Mouse (Mus musculus) urinary bladder, adult 2 months (tissue): ENCODE data around the gene Klhl41. TPM values are rescaled to one million over a fixed set of nuclear protein-coding genes. Genes with fewer than 3 reads are reported as not detected.
A peak's percentile ranks its signal among the peaks of the same experiment; 100 is the strongest.

Source experiments
- DNase-seq: peaks from one replicate; pipeline ENCODE4 v3.0.0; 2022; ENCODE audit warnings: low spot score
- polyA plus RNA-seq: library from polyadenylated mRNA; depleted of rRNA; stranded (reverse); fragments of >200 nt; gene quantifications from 2 replicates; pipeline ENCODE4 v1.2.3, GENCODE M21; 2012; rRNA removed

Klhl41 gene
- polyA plus RNA-seq, 1 experiment, result 0.56 TPM

DNA sequence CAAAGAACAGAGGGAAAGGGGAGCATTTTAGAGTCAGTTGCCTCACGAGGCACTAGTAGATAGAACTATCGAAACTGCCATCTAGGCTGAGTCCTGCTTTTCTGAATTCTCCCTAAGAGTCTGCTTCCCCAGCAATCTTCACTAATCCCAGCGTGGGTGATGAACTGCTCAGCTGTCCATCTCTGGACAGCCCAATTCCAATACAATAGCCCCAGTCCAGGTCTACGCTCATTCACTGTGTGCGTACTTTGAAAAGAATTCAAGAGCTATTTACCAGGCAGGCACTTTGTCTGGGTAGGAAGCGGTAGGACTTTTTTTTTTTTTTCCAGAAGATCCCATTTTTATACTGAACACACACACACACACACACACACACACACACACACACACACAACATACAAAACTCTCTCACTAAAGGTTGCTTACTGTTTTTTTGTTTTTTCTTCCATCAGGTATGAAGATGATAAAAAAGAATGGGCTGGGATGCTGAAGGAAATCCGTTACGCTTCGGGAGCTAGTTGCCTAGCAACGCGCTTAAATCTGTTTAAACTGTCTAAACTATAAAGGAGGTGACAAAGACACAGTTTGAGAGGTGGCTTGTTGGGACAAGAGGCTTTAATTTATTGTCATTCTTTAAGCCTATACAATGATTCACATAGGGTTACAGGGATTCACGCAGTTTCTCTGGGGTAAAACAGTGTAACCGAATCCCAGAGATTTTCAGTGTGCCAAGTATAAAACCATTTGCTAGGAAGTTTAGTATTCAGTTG is 13.3 kb downstream of the Klhl41 start:
- no peak for DNase-seq

DNA sequence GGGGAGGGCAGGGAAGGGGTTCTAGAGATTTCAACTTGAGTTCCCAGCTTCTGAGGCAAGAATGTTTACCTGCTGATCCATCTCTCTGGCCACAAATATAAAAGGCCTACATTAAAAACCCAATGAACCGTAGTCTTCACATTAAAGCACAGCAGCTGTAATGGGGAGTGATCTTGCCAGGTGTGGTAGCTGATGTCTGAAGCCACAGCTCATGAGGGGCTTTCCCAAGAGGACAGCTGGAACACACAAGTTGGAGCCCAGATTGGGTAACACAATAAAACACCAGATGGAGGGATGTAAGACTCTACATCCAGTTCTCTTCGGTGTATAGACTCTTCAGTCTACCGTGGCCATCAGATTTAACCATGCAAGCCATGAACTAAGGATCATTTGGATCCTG is 14.6 kb downstream of the Klhl41 start:
- no peak for DNase-seq

DNA sequence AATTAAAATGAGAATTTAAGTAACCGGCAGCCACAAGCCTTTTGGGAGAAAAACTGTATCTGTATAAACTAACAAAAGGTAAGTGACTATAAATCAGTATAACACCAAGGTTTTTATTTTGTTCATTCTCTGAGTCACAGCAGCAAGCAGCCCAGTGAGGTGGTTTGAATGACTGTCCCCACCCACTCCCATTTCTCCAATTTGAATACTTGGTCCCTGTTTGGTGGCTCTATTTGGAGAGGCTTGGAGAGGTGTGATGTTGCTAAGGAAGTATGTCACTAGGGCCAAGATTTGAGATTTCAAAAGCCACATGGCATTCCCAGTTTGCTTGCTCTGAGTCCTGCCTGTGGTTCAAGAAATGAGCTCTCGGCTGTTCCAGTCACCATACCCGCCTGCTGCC is 20.3 kb downstream of the Klhl41 start:
- DNase-seq, result no peak

DNA sequence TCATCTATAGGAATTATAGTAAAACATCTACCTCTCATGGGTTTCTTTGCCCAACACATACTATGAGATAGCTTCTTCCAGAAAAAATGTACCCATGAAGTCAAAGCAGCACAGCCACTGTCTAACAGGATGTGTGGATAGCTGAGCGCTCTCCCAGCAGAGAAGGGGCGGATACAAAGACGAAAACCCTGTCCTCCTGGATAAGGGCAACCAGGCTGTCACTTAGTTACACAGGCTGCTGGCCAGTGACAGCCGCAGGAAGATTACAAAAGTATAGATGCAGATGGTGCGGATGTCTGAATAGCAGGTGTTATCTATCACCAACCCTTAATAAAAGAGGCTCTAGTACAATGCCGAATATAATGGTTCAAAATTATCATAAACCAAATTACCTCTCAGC is 20.9 kb downstream of the Klhl41 start:
- no peak for DNase-seq

DNA sequence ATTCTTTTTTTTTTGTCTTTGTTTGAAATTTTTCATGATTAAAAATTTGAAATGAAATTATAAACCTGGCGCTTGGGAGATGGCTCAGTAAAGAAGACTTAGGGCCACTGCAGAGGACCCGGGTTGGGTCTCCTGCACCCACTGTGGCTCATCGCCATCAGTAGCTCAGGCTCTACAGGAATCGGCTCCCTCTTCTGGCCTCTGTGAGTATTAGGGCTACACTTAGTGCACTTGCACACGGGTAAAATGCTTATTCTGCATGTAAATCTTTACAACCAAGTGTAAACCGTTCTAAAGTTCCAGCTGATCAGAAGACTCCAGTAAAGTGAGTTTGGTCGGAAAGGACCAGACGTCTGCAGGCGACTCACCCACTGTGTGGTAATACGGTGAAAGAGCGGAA is 23.6 kb downstream of the Klhl41 start:
- DNase-seq, result no peak

DNA sequence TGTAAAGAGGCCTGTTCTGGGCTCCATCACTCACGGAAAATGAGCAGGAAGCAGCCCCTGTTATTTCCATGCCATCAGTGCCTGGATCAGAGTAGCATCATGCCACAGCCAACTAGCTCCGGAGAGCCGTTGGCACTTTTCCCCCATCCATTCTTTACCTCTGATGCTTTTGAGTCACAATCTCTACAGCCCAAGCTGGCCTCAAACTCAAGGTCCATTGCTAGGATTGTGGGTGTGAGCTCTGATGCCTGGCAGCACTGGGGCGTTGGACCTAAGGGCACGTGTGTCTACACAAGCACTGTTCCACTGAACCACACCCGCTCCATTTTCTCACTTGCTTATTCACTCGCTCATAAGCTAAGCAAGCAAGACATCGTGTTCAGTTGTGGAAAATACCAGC is 30.5 kb downstream of the Klhl41 start:
- DNase-seq, result no peak

DNA sequence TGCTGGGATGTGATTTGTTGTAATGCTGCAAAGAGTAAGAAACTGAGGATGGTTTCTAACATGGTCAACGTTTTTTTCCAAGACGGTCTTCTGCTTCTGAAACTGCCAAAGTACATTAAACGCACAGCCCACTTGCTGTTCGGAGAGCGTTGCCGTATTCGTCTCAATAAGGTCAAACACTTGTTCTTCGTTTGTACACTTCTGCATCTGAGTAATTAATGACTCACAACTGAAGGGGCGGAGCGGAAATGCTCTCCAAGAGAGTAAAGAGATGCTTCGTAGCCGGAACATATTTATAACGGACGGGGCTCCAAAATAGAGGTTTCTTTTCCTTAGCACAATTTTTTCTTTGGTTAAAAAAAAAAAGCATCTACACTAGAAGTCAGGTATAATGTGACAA is 42.3 kb downstream of the Klhl41 start:
- DNase-seq, result no peak

DNA sequence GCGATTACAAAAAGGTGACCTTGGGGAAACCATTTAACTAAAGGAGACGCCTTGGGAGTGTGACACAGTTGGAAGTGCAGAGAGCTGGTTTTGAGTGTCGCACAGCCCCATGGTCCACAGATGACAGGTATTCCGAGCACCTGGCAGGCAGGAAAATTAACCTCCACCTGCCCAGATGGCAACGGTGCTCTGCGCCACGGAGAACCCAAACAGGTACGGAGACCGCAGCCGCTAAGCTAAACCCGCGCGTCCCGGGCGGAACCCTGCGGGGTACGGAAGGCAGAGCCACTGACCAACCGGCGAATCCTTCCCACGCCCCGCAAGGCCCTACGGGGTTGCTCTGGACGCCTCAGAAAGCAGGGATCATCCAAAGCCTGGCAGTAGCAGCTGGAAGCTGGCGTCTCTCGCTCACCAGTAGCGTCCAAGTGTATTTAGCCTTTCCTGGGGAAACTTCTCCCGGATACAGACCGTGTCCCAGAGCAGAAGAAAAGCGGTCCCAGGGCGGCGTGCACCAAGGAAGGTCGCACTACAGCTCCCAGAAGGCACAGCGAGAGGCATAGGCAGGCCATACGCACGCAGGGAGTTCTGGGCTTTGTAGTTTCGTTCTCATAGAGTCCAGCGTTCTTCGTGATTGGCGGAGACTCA is 43.2 kb downstream of the Klhl41 start, which contains the start of gene Fastkd1:
TSS of gene Fastkd1 (minus strand) at position 536 of the 645 bp plus-strand sequence.
- peak; percentile 67 for DNase-seq

DNA sequence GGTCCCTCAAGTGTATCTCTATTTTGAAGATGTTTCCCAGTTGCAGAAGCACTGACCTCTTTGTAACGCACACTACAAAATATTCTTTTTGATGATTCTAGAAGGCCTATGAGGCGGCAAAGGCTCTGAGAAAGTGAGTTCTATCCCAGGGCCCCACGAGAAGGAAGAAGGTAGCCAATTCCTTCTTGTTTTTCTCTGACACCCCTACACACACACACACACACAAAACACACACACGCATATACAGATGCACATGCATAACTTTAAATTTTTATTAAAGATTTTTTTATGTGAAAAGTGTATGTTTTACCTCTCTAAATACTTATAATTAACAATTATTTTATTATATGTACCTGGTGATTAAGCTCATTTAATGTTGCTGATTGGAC is 43.7 kb downstream of the Klhl41 start:
- no peak for DNase-seq

DNA sequence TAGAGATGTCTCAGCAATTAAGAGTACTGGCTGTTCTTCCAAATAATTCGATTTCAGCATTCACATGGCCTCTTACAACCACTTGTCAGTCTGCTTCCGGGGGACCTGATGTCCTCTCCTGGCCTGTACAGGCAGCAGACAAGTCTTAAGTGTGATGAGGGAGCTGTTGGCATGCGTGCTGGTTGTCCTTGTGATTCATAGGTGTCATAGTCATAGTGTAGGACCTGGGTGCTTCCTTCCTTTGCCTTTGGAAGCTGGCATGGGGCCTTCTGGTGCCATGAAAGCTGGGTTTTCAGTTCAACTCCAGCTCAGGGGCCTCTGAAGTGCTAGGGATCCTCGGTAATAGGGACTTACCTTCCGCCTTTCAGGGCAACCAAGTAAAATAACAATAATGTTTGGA is 44.2 kb downstream of the Klhl41 start:
- DNase-seq, result no peak

DNA sequence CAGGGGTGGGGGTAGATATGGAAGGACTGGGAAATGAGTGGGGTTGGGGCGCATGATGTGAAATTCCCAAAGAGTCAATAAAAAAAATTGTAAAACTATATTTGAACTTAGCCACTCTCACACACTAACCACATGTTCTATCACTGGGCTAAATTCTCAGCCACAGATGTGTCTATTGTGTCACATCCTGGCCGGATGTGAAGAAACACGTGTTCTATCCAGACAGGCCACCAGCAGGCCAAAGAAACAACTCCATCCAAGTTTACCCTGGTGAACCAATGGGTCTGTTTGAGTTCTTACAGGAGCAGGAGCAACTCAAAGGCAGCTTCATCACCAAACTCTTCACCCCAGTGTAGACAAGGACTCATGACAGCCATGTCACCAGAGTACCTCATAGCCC is 46.6 kb downstream of the Klhl41 start:
- DNase-seq, result no peak

DNA sequence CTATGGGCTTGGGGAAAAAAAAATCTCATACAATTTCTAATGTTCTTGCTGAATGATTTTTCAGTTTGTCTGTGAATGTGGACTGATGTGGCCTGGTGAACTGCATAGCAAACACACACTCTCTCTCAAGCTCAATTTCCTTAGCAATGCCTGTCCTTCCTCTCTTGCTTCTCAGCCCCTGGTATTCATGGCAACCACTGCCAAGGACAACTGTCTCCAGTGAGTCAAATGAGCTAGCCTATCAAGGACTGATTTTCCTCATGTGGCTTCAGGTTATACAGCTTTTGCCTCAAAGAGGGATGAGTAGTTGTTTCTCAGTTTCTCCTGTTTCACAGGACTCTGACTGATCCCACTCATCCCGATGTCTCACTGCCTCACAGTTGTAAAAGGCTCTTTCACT is 49.2 kb downstream of the Klhl41 start:
- no peak for DNase-seq

DNA sequence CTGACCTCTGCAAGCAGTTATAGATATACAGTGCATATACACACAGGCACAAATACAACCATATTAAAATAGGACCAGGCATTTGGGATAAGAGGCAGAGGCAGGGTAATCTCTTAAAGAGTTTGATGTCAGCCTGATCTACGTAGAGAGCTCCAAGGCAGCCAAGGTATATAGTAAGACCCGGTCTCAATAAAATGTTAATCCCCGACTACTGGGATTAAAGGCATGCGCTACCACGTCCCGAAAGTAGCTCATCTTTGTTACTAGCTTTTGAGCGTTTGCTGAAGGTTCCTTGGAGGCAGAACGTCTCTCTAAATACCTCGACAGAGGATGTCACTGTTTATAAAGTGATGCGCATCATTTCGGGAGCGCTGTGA is 52.3 kb downstream of the Klhl41 start, which contains the start of gene Ppig:
TSS of gene Ppig (plus strand) at position 273 of the 377 bp plus-strand sequence.
- no peak for DNase-seq

DNA sequence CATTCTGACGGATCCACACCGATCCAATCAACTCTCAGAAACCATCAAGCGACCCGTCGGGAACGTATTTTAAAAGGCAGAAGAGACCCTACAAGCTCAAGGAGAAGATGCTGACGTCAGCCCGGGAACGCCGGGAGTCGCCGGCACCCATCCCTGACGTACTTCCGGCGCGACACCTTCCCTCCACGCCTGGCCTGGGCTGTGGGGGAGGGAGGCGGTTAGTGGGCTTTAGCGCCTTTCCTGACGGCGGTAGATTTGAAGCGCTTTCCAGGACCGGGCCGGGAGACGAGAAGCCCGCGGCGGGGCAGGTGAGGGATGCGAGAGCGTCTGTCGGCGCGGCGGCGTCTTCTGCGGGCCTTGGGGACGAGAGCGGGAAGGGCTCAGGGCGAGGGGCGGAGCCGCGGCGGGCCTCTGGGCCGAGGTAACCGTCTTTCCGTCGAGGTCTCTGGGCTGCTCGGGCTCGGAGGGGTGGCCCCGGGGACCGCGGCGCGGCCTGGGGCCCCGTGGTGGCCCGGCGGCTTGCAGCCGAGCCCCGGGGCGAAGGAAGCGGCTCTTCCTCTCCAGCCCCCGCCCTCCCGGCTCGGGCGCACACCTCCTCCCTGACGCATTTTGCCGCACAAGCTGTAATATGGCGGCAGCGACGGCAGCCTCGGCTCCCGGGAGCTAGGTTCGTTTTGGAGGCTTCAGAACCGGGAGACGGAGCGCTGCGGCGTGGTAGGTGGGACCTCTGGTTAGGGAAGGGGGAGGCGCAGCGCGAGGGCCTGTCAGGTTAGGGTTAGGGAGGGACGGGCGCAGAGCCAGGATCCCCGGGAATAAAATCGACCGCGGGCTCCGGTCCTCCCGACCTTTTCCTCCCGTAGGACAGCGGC is 53.0 kb downstream of the Klhl41 start:
- peak; percentile 94 for DNase-seq

DNA sequence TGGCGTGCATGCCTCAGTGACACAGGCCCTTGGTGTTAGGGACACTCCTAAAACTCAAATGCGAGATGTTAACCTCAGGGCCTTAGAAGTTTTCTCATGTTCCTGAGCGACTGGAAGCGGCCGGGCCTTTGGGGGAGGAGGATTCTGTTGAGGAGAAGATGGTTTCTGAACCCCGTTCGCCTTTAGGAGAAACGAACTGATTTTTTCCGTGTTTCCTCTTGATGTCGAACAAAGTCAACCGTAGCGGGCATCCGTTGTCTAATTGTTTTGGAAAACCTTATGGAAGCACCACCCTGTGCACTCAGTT is 53.6 kb downstream of the Klhl41 start:
- DNase-seq, result no peak

Other genes with a start within 250 kb of the Klhl41 start
- gene Lrp2, start 84.1 kb upstream of the Klhl41 start, polyA plus RNA-seq, result 0.19 and 0.22 TPM in 2 replicates
- gene Bbs5, start 22.9 kb upstream of the Klhl41 start, polyA plus RNA-seq, result 10.5 and 17.2 TPM in 2 replicates
- 8.9 and 9.4 TPM in 2 replicates for gene Fastkd1, start 43.4 kb downstream of the Klhl41 start, polyA plus RNA-seq
- gene Ppig, start 52.4 kb downstream of the Klhl41 start, polyA plus RNA-seq, result 16.5 and 19.6 TPM in 2 replicates
- gene Ccdc173, start 119.5 kb downstream of the Klhl41 start, polyA plus RNA-seq, result 2.5 and 3.3 TPM in 2 replicates
- gene Phospho2, start 119.5 kb downstream of the Klhl41 start, polyA plus RNA-seq, result 20.7 and 21.5 TPM in 2 replicates
- 40.5 and 48.5 TPM in 2 replicates for gene Klhl23, start 151.8 kb downstream of the Klhl41 start, polyA plus RNA-seq
- 103 and 105 TPM in 2 replicates for gene Ssb, start 191.4 kb downstream of the Klhl41 start, polyA plus RNA-seq
- gene Mettl5, start 215.5 kb downstream of the Klhl41 start, polyA plus RNA-seq, result 17.2 and 17.5 TPM in 2 replicates
- gene Ubr3, start 227.1 kb downstream of the Klhl41 start, polyA plus RNA-seq, result 34.6 and 37.0 TPM in 2 replicates